Mouse (Mus musculus) forebrain, embryonic 15.5 days (tissue): ENCODE data around the gene Mapk11. TPM values are rescaled to one million over a fixed set of nuclear protein-coding genes. Genes with fewer than 3 reads are reported as not detected.

Experiments used
- ATAC-seq: fragments of 200-750 bp; cut with Nextera tagmentation; replicated peaks from 2 replicates; pipeline ENCODE4 v1.8.0; 2017; ENCODE audit warnings: mild to moderate bottlenecking, moderate TSS enrichment, moderate library complexity
- H3K27ac ChIP-seq: fragments of 300-500 bp; sonication (generic); replicated peaks from 2 replicates; pipeline ENCODE4 v1.5.1; 2015; ENCODE audit warnings: mild to moderate bottlenecking, inconsistent platforms
- H3K27me3 ChIP-seq: fragments of 300-500 bp; sonication (generic); 2 replicates; pipeline ENCODE4 v1.6.1; 2015; ENCODE audit warnings: inconsistent platforms
- H3K36me3 ChIP-seq: fragments of 300-500 bp; sonication (generic); 2 replicates; pipeline ENCODE4 v1.6.1; 2015; ENCODE audit warnings: mild to moderate bottlenecking, inconsistent platforms
- H3K4me1 ChIP-seq: fragments of 300-500 bp; sonication (generic); 2 replicates; pipeline ENCODE4 v1.6.1; 2015; ENCODE audit warnings: inconsistent platforms
- H3K4me2 ChIP-seq: fragments of 300-500 bp; sonication (generic); replicated peaks from 2 replicates; pipeline ENCODE4 v1.6.1; 2015; ENCODE audit warnings: mild to moderate bottlenecking, inconsistent platforms
- H3K4me3 ChIP-seq: fragments of 300-500 bp; sonication (generic); 2 replicates; pipeline ENCODE4 v1.5.1; 2015; ENCODE audit warnings: mild to moderate bottlenecking, inconsistent platforms
- H3K9ac ChIP-seq: fragments of 300-500 bp; sonication (generic); replicated peaks from 2 replicates; pipeline ENCODE4 v1.6.1; 2015; ENCODE audit warnings: mild to moderate bottlenecking, inconsistent platforms
- H3K9me3 ChIP-seq: fragments of 300-500 bp; sonication (generic); 2 replicates; pipeline ENCODE4 v1.6.1; 2016; ENCODE audit warnings: inconsistent platforms
- WGBS: fragments of 180-500 bp; shearing (Covaris S2); methylation state at CpG from one replicate; pipeline ENCODE4 v1.1.7; 2015; ENCODE audit warnings: mixed read lengths; 5-methylcytosine and 5-hydroxymethylcytosine counted together
- polyA plus RNA-seq: library from polyadenylated mRNA; unstranded; fragments of >200 nt; fragmentation: Nextera tagmentation; extraction: Ambion mirVana; gene quantifications from 2 replicates; pipeline ENCODE4 v1.2.1, GENCODE M21; 2015

Gene Mapk11
- polyA plus RNA-seq, 1 experiment from 2014 or later: 42.9 TPM

GRCm38 (mm10) chr15:89180081-89180541 lies 30.7 kb upstream of the Mapk11 start:
- ATAC-seq: peak; percentile 12; the same call in 1 of the 2 replicates
- Histone ChIP-seq H3K9ac (peak overlapping the region; percentile 96), H3K4me3 (peak overlapping the region; percentile 93), H3K36me3 (no peaks in the 10 kb centered on the region), H3K4me1 (peaks cover 90% of the 10 kb centered on the region), H3K27me3 (no peaks in the 10 kb centered on the region), H3K4me2 (peak overlapping the region; percentile 84), H3K27ac (peak overlapping the region; percentile 94), H3K9me3 (no peaks in the 10 kb centered on the region)
- WGBS: under 1% methylated on average over 25 of the region's 26 CpGs

GRCm38 (mm10) chr15:89179630-89179964 lies 30.2 kb upstream of the Mapk11 start:
- WGBS: 2% methylated on average over 6 of the region's 6 CpGs
- no peak for ATAC-seq
- Histone ChIP-seq H3K27ac (peak overlapping the region; percentile 94), H3K4me2 (peak overlapping the region; percentile 84), H3K9me3 (no peaks in the 10 kb centered on the region), H3K4me1 (peaks cover 90% of the 10 kb centered on the region), H3K9ac (peak overlapping the region; percentile 96), H3K4me3 (peak overlapping the region; percentile 93), H3K36me3 (no peaks in the 10 kb centered on the region), H3K27me3 (no peaks in the 10 kb centered on the region)

GRCm38 (mm10) chr15:89178954-89179629 lies 29.7 kb upstream of the Mapk11 start:
- under 1% methylated on average over 16 of the region's 16 CpGs for WGBS
- Histone ChIP-seq H3K9me3 (no peaks in the 10 kb centered on the region), H3K27me3 (no peaks in the 10 kb centered on the region), H3K4me2 (peak overlapping the region; percentile 84), H3K9ac (peak overlapping the region; percentile 96), H3K27ac (peak overlapping the region; percentile 94), H3K4me3 (peak overlapping the region; percentile 93), H3K4me1 (peaks cover 90% of the 10 kb centered on the region), H3K36me3 (no peaks in the 10 kb centered on the region)
- no peak for ATAC-seq

- H3K27me3 ChIP-seq: no peaks in the 10 kb centered on the region
- 66% methylated on average over 7 of the region's 7 CpGs for WGBS
- peak overlapping the region; percentile 93 for H3K4me3 ChIP-seq
- H3K9me3 ChIP-seq: no peaks in the 10 kb centered on the region
- H3K9ac ChIP-seq: peak overlapping the region; percentile 96
- peak overlapping the region; percentile 84 for H3K4me2 ChIP-seq
- no peaks in the 10 kb centered on the region for H3K36me3 ChIP-seq
- H3K27ac ChIP-seq: peak overlapping the region; percentile 94
- H3K4me1 ChIP-seq: peaks cover 91% of the 10 kb centered on the region
- no peak for ATAC-seq
Observed at GRCm38 (mm10) chr15:89178260-89178860, 28.9 kb upstream of the Mapk11 start.

GRCm38 (mm10) chr15:89177576-89178259 lies 28.3 kb upstream of the Mapk11 start:
- no peak for ATAC-seq
- H3K9ac ChIP-seq: 0 out of 2 replicates have a peak overlapping the region, but pooled peaks have one; percentile 22
- H3K9me3 ChIP-seq: no peaks in the 10 kb centered on the region
- 68% methylated on average over 4 of the region's 4 CpGs for WGBS
- H3K4me1 ChIP-seq: peaks cover 92% of the 10 kb centered on the region
- H3K36me3 ChIP-seq: no peaks in the 10 kb centered on the region
- no peak overlapping the region; the same call in 1 of the 2 replicates for H3K4me3 ChIP-seq
- H3K27me3 ChIP-seq: no peaks in the 10 kb centered on the region
- peak overlapping the region; percentile 94 for H3K27ac ChIP-seq
- peak overlapping the region; percentile 84 for H3K4me2 ChIP-seq

- Histone ChIP-seq H3K4me2 (peak overlapping the region; percentile 84), H3K9me3 (no peaks in the 10 kb centered on the region), H3K9ac (0 out of 2 replicates have a peak overlapping the region, but pooled peaks have one; percentile 22), H3K27me3 (no peaks in the 10 kb centered on the region), H3K36me3 (no peaks in the 10 kb centered on the region), H3K4me3 (no peak overlapping the region), H3K27ac (peak overlapping the region; percentile 61), H3K4me1 (peaks cover 92% of the 10 kb centered on the region)
- ATAC-seq: no peak
- 11% methylated on average over 5 of the region's 5 CpGs for WGBS
Observed at GRCm38 (mm10) chr15:89177121-89177520, 27.7 kb upstream of the Mapk11 start.

- no peaks in the 10 kb centered on the region for H3K27me3 ChIP-seq
- peak overlapping the region; percentile 90; the same call in 1 of the 2 replicates for H3K27ac ChIP-seq
- H3K36me3 ChIP-seq: no peaks in the 10 kb centered on the region
- peak overlapping the region; percentile 98; the same call in 1 of the 2 replicates for H3K4me2 ChIP-seq
- ATAC-seq: no peak
- no peak overlapping the region for H3K4me3 ChIP-seq
- peaks cover 89% of the 10 kb centered on the region for H3K4me1 ChIP-seq
- no peak overlapping the region for H3K9ac ChIP-seq
- no peaks in the 10 kb centered on the region for H3K9me3 ChIP-seq
- 60% methylated on average over 13 of the region's 13 CpGs for WGBS
Observed at GRCm38 (mm10) chr15:89175411-89176155, 26.2 kb upstream of the Mapk11 start.

GRCm38 (mm10) chr15:89174889-89175339 lies 25.5 kb upstream of the Mapk11 start:
- Histone ChIP-seq H3K4me1 (peaks cover 93% of the 10 kb centered on the region), H3K27me3 (no peaks in the 10 kb centered on the region), H3K27ac (peak overlapping the region; percentile 90; the same call in 1 of the 2 replicates), H3K9me3 (no peaks in the 10 kb centered on the region), H3K4me2 (peak overlapping the region; percentile 98), H3K9ac (no peak overlapping the region), H3K36me3 (peaks cover 3% of the 10 kb centered on the region; the same call in 1 of the 2 replicates), H3K4me3 (no peak overlapping the region)
- ATAC-seq: 0 out of 2 replicates have a peak, but pooled peaks have one; percentile 4
- WGBS: 32% methylated on average over 11 of the region's 11 CpGs

- 2% methylated on average over 15 of the region's 15 CpGs for WGBS
- peak; percentile 17; the same call in 1 of the 2 replicates for ATAC-seq
Observed at GRCm38 (mm10) chr15:89173906-89174214, 24.4 kb upstream of the Mapk11 start.

GRCm38 (mm10) chr15:89173024-89173905 lies 23.8 kb upstream of the Mapk11 start:
- Histone ChIP-seq H3K27ac (peak overlapping the region; percentile 90), H3K4me1 (peaks cover 89% of the 10 kb centered on the region), H3K9ac (peak overlapping the region; percentile 74), H3K36me3 (peaks cover 5% of the 10 kb centered on the region; the same call in 1 of the 2 replicates), H3K9me3 (no peaks in the 10 kb centered on the region), H3K4me3 (peak overlapping the region; percentile 57), H3K4me2 (peak overlapping the region; percentile 98), H3K27me3 (no peaks in the 10 kb centered on the region)
- ATAC-seq: peak; percentile 49
- under 1% methylated on average over 65 of the region's 65 CpGs for WGBS

More at GRCm38 (mm10) chr15:89173906-89174214, 24.4 kb upstream of the Mapk11 start:
- Histone ChIP-seq H3K9me3 (no peaks in the 10 kb centered on the region), H3K4me3 (peak overlapping the region; percentile 57), H3K4me1 (peaks cover 93% of the 10 kb centered on the region), H3K27me3 (no peaks in the 10 kb centered on the region), H3K27ac (peak overlapping the region; percentile 90), H3K9ac (peak overlapping the region; percentile 74), H3K36me3 (peaks cover 5% of the 10 kb centered on the region; the same call in 1 of the 2 replicates), H3K4me2 (peak overlapping the region; percentile 98)
